Comparison of ENCODE assay signal across 23 mouse cellular contexts in genomic region chr2:172510056-172510712, GRCm38 (mm10). TPM values are rescaled to one million over a fixed set of nuclear protein-coding genes. Genes with fewer than 3 reads are reported as not detected.
"Had no signal": no experiment of that assay in that cellular context is flagged by ENCODE, and none has a peak within 500 bp of the region (broad histone marks: within the 10 kb centered on the region; RNA-seq: fewer than 3 reads in every experiment).

No protein-coding gene starts in this region.

- DNase-seq: kidney, adult 8-10 months; kidney, postnatal 10 days; kidney, postnatal 36 days; layer of hippocampus, postnatal 36 days; left cerebral cortex, postnatal 4 days; lung, postnatal 10 days; midbrain, embryonic 14.5 days; thymus, adult 18-20 months; thymus, postnatal 36 days had no signal

- H3K27ac ChIP-seq: kidney, embryonic 15.5 days; left cerebral cortex, adult 2 months; lung, embryonic 15.5 days had no signal

- H3K4me1 ChIP-seq: kidney, embryonic 15.5 days; lung, embryonic 15.5 days had no signal

- H3K9ac ChIP-seq: kidney, embryonic 15.5 days; lung, embryonic 15.5 days had no signal

- H3K36me3 ChIP-seq: kidney, embryonic 15.5 days; lung, embryonic 15.5 days had no signal

- H3K4me2 ChIP-seq: kidney, embryonic 15.5 days; lung, embryonic 15.5 days; midbrain, embryonic 11.5 days had no signal

- H3K27me3 ChIP-seq: lung, embryonic 15.5 days had no signal

- H3K4me3 ChIP-seq: kidney, embryonic 15.5 days; left cerebral cortex, adult 2 months; lung, embryonic 15.5 days had no signal

- ATAC-seq: intestine, postnatal 0 days had no signal

- H3K9me3 ChIP-seq: kidney, embryonic 15.5 days; lung, embryonic 15.5 days had no signal

RNA-seq across cellular contexts. Expression of gene Fam209, which starts 37.9 kb away (rescaled TPM):
- polyA plus RNA-seq: intestine, postnatal 0 days; kidney, embryonic 15.5 days; midbrain, embryonic 11.5 days; neural tube, embryonic 11.5 days; neural tube, embryonic 14.5 days; small intestine, adult 2 months; stomach, embryonic 16.5 days had no signal

RNA-seq across cellular contexts. Expression of gene Tfap2c, which starts 39.2 kb away (rescaled TPM):
- polyA plus RNA-seq: intestine, postnatal 0 days; liver, adult 2 months; liver, embryonic 16.5 days; midbrain, postnatal 0 days; small intestine, adult 2 months; spleen, adult 2 months had no signal

RNA-seq across cellular contexts. Expression of gene Gcnt7, which starts 51.8 kb away (rescaled TPM):
- polyA plus RNA-seq: liver, adult 2 months; small intestine, adult 2 months; spleen, adult 2 months; urinary bladder, adult 2 months had no signal
